Mouse (Mus musculus) cerebellum, postnatal 10 days (tissue): ENCODE results near the gene Gm19426.

Experiments
- DNase-seq, 2 experiments: peaks; one replicate each; pipeline ENCODE4 v3.0.0; 2021; ENCODE audit warnings: mixed read lengths in 2 of 2

The Gm19426 gene

DNA sequence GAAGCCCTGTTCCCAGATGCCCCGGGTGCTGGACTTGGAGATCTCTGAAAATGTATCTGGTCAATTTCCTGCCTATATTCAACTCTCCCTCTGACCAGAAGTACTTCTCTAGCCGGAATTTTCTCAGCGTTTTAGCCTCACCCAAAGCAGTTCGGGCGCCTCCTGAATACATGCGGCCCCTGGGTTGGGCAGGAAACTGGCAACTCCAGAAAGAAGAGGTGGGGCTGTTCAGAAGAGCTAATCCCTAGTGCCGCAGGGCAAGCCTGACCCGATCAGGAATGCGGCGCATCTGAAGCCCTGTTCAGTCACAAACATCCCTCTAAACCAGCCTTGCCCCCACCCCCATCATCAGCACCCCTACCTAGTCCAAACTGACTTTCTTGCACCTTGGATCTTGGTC is 671 bp upstream of the Gm19426 start:
- peak in 1 of 2 experiments; percentile 56 for DNase-seq

DNA sequence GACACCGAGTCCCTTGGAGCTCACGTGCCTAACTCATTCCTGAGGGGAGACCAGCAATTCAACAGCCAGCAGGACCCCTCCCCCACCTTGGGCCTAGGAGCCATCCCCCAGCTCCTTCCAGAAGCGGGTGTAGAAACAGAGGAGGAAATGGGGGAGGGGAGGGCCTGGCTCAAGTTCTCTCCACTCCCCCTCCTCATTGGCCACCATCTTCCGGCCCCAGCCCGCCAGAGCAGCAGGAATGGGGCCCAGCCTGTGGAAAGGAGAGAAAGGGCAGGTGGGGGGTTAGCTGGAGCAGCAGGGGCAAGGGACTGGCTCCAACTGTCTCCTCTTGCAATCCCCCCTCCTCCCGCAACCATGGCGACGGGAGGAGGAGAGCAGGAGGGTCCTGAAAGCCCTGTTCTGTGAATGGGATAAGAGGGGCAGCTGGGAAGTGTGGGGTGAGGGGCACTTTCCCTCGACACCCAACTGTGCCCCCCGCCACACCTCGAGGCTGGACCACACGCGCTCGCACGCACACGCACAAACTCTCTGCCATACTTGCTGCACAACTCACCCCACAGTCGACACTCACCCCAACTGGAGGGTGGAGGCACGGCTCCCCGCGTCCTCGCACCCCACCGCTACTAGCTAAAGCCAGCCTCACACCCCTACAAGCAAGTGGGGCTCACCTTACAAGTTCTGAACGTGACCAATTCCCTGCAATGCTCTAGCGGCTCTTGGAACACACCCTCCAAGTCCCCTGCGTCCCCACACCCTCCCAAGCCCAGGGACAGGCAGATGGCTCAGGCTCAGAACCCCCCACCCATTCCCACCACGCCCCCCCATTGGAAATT is 788 bp downstream of the Gm19426 start:
- peak; percentile 86 to 92 for DNase-seq

DNA sequence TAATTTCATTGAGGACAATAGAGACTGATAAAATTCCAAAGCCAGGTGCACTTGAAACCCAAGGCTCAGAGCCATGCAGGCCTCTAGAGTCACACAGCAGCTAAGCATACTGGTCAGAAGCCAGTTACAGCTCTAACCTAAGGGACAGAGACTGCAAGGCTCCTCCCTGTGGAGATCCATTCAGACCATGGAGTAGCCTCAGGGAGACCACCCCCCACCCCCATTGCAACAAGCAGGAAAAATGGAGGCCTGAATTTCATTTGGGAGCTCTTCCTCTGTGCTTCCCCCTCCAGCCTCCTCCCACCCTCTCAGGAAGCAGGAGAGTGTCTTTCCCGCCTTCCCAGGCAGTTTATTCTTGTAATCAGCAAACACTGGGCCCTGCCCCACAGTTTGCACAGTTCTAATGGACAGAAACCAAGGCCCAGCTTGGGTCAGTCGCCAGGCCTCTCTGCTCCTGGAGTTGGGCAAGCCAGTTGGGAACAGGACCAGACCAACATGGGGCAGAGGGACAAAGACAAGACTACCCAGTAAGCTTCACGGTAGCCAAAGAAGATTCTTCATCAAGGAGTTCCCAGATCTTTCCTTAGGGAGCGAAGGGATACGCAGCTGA is 1.5 kb downstream of the Gm19426 start:
- DNase-seq, result peak in 1 of 2 experiments; percentile 70

DNA sequence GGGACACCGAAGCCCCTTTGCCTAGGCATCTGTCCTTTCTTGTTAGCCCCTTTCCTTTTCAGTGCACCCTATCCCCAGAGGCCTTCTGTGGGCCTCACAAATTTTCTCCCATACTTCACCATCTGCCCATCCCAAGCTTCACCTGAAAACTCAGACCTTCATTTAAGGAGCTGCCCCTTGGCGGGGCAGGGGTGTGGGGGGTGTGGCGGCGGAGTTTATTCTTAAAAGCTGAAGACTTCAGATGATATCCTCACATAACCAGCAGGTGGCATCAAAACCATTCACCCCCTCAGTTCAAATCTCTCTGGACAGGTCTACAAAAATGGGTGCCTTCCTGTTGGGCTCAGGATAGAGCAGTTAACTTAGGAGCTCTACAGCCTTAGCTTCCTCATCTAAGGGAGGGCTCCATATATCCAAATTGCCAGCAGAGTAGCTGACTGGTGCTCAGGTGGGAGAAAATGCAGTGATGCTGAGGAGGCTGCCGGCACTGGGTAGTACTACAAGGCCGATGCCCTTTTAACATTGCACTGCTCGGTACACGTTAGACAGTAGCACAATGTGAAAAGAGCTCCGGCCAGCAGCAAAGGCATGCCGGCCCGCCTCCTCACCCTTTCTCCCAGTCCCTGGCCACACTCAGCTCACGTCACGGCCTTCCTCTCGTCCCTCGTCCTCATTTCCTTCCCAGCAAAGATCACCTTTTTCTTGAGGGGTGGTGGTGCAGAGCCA is 2.7 kb downstream of the Gm19426 start:
- peak in 1 of 2 experiments; percentile 54 for DNase-seq

DNA sequence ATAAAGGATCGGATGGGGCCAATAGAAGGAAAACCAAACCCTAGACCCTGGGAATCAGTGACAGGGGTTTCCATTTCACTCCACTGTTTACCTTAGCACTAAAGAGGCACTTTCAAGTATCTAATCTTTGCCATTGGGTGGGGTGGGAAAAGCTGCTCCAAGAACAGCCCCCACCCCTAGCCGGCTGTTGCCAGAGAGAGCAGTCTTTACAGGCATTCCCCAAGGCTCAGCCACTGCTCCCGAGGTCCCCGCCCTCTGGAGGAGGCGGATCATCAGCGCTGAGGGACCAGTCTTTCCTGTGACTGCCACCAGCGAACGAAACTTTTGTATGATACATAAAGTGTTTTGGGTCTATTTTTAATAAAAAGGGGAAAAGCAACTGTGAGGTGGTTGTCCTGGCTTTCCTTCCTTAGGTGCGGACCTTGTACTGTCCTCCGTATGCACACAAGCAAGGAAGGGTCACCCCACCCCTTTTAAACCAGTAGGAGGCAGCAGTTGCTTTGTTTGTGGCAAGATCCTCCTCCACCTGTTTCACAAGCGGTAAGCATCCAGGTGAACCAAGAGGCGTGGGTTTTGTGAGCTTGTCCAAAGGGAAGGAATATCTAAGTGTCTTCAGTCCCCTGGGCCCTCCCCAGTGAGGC is 5.1 kb downstream of the Gm19426 start:
- peak; percentile 63 to 74 for DNase-seq

DNA sequence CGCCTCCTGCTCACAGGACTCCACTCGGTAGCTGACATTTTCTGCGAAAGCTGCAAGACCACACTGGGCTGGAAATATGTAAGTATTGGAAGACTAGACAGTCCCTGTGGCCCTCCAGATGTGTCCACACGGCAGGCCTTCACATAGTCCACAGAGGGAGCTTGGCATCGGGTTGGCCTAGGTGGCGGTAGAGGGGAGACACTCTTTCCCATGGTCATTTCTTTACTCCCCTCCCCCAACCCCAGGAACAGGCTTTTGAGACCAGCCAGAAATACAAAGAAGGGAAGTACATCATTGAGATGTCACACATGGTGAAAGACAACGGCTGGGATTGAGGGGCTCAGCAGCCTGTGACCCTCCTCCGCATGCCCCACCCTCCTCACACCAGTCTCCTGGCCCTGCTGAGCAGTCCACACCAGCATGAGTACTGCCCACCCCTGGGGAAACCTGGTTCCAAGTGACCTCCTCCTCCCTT is 6.0 kb downstream of the Gm19426 start:
- DNase-seq, result peak; percentile 62 to 67

DNA sequence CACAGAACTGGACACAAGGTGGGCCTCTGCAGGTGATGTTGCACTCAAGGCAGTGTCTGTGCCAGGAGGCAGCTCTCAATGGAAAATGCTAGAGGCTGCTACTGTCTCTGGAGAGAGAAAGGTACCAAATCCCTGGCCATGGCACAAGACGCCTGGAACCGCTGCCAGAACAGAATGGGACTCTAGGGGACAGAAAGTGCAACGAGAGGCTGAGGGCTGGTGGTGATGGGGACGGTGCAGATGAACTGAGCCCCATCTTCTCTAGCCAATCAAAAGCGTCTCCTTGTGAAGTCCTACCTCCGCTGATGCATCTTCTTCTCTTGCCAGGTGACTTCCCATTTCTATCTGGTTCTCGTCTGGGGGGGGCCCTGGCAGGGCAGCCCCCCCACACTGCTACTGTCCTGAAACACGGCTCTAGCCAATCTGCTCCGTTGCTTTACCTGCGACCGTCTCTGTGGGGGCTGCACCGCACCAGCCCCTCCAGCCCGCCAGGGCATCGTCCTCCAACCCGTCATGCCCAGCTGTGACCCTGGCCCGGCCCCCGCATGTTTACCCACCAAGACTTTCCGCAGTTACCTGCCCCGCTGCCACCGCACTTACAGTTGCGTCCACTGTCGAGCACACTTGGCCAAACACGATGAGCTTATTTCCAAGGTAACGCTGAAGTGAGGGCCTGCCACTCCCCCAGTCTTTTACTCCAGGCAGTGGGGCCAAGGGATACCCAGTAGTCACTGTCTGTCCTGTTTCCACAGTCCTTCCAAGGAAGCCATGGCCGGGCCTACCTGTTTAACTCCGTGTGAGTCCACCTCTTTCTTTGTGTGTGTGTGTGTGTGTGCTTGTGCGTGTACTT is 6.9 kb downstream of the Gm19426 start:
- DNase-seq, result peak; percentile 57 to 61

DNA sequence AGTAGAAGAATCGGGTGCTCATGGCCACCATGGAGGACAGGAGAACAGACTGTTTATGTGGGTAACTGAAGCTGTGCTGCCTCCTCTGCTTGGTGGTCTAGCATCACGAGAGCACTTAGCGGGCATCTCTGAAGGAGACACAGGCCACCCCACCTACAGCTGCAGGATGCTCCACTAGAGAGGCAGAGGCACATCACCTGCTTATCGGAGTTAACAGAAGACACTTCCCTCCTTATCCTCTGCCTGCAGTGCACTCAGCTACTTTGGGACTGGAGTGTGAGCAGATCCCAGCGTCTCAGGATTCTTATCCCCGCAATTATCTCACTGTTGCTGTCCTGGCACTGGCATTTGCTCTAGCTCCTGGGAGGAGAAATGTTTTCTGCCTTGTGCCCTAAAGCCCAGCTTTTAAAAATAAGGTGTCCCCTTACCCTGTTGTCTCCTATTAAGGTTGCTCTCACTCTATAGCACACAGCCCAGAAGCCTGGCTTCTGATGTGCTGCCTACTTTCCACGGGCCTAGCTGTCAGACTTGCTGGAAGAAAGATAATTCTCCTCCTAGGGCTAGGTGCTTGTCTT is 8.0 kb downstream of the Gm19426 start:
- peak in 1 of 2 experiments; percentile 12 for DNase-seq

DNA sequence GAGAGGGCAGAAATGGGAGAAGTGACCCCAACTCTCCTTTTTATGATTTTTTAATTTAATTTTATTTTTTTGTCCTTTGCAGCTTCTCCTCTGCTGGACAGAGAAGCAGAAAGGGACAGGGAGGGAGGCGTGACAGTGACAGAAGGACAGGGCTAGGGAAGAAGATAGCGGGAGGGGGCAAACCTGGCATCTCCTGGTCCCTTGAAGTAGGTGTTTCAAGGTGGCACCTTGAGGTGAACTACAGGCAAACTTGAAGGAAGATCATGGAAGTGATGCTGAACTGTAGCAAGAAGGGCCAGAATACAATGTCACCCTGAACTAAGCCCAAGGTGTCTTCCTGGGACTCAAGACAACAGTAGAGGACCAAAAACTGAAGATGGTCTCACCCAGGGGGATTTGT is 8.5 kb downstream of the Gm19426 start:
- peak; percentile 54 to 59 for DNase-seq

DNA sequence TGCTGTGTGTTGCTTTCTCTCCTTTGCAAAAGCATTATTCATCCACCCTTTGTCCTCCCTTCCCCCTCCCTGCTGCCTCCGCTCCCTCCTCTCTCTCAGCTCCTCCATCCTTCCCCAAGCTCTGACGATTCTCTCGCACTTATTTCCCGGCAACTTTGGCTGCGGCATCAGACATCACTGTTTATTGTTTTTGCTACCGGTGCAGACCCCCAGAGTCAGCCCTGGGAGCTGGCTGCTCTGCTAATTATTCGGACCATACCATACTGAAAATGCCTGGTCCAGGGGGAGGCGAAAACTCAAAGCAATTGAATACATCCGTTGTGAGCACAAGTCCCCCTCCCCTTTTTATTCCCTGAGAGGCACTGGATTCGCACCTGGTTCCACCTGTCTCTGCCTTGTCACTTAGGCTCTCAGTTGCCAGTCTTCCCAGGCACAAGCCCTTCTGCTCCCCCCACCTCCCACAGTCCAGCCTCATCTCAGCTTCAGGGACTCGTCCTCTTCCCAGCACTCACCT is 9.0 kb downstream of the Gm19426 start:
- DNase-seq, result peak; percentile 69 to 75

DNA sequence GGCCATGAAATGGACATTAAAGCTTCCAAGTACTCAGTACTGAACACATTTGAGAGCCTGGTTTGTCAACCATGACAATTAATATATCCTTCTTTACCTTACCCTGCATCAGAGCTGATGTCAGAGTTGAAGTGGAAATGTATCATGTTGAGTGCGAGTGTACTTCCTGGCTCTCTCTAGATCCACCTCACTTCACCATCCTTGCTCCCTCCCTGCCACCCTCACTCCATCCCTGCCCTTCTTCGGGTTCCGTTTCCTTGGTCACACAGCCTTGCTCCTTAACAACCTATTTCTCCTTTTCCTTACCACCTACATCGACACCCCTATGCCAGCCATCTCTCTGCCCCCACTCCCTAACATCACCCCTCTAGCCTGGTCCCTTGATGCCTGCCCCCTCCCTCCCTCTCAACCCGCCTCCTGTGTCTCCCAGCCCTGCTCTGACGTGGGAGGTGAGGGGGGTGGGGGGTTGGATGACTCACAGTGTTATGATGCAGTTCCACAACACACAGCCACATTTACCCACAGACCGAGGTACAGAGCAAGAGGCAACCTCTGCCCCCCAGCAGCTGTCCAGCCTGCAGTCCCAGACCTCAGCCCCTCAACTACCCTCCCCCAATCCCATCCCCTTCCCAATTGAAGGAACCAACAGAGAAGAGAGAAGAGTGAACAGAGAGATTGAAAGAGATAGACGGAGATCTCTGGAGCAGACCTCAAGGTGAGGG is 9.7 kb downstream of the Gm19426 start, which contains the start of gene Ypel4:
Gene Ypel4, plus strand, starts transcription at position 480 of the 722 bp plus-strand sequence.
- DNase-seq, result peak; percentile 90 to 91

DNA sequence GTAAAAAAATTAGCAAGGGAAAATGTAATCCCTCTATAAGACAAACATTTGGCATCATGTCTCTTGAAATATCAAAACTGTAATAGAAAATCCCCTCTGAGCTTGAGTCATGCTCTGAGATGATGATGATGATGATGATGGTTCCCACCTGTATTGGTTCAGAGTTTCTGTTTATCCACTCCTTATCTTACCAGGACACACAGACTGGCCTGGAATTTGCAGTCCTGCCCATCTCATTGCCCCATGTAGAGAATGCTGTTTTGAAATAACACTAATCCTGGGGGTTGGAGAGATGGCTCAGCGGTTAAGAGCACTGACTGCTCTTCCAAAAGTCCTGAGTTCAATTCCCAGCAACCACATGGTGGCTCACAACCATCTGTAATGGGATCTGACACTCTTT is 11.1 kb downstream of the Gm19426 start:
- DNase-seq, result no peak

DNA sequence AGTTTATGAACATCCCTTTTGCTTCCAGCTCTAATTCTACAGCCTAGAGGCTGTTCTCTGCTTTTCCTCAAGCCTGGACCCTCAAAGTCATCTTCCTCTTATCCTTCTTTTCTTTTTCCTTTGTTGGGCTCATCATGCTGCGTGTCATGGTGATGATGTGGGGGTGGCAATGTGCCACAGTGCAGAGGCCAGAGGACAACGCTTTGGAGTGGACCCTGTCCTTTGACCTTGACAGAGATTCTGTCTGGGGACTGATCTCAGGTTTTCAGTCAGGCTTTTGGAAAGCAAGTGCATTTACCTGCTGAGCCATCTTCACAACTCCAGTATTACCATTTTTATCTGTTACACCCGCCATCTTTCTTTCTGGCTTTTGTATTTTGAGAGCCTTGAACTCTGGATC is 12.2 kb downstream of the Gm19426 start:
- DNase-seq, result no peak

DNA sequence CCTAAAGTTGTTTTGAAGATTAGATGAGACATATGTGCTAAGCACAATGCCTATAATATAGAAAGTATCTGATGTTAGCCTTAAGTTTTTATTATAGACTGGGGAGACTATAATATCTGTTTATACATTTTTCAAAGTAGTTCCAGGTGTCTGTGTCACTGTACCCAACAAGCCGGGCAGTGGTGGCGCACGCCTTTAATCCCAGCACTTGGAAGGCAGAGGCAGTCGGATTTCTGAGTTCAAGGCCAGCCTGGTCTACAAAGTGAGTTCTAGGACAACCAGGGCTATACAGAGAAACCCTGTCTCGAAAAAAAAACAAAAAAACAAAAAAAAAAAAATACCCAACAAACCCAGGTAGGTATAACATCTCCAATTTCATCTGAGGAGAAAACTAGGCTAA is 15.3 kb downstream of the Gm19426 start:
- DNase-seq, result peak in 1 of 2 experiments; percentile 7

DNA sequence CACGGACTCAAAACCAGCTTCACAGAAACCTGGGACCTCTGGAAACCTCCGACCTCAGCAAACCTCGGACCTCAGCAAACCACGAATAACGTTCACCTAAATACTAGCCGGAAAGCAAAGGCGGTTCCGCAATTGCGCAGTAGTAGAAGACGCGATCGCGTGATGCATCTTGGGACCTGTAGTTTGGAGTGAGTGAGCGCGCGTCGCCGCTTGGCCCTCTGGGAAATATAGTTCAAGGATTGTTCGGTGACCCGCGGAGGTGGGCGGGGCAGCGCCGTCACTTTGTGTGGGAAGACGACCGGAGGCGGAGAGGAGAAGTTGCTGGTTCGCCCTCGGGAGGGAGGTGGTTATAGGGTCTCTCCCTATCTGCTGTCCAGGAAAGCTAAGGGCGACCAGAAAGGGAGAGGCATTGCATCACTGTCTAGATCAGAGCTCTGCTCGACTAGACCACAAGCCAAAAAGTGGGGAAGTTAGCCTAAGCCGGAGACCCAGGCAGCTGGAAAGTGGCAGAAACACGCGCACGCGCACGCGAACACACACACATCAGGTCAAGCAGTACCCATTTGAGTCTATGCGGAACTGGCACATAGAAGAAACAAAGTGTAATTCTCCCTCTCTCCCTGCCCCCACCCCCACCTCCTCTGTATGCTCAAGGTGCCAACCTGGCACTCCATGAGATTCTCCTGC is 16.1 kb downstream of the Gm19426 start, which contains the start of gene Clp1:
Gene Clp1, minus strand, starts transcription at position 179 of the 687 bp plus-strand sequence.
- DNase-seq, result peak; percentile 96 to 98

DNA sequence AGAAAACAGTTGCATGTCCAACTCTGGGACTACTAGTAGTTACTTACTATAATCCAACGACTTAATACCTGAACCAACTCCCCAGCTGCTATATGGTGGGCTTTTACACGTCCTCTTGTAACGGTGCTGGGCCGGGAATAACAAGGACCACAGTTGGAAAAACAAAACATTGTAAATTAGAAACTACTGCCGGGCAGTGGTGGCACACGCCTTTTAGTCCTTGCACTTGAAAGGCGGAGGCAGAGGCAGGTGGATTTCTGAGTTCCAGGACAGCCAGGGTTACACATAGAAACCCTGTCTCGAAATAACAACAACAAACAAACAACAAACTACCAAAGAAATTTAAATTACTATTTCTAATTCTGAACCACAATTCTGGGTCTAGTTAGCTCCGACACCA is 16.7 kb downstream of the Gm19426 start:
- no peak for DNase-seq

DNA sequence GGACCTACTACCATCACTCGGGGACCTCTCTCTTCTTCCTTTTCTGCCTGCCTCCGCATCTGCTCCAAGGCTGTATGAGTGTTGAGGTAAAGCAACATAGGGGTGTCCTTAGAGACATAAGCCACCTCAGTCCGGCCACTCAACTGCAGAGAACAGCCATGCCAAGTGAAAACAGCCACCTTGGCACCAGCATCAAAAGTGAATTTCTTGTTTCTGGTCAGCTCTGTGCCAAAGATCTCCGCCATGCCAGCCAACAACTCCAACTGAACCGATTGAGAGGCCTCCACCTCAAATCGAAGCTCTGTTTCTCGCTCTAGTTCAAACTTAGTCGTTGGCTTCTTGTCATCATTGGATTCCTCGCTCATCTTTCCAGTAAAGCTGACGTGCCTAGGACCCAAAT is 17.7 kb downstream of the Gm19426 start:
- DNase-seq, result peak in 1 of 2 experiments; percentile 4

DNA sequence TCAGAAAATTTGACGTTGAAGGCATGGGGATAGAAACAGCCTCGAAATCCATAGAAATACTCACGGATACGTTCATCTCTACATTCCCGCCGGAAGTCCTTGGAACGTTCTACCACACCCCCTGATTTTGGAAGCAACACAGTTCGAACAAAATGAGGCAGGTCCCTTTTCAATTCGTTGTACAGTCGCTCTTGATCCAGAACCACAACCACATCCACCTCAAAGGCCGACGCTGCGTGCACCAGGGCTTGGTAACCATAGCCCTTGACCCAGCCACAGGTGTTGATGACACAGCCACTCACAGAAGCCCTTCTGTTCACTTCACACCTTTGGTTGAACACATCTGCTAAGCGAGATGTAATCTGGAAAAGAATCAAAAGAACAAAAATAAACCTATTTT is 19.6 kb downstream of the Gm19426 start:
- no peak for DNase-seq

DNA sequence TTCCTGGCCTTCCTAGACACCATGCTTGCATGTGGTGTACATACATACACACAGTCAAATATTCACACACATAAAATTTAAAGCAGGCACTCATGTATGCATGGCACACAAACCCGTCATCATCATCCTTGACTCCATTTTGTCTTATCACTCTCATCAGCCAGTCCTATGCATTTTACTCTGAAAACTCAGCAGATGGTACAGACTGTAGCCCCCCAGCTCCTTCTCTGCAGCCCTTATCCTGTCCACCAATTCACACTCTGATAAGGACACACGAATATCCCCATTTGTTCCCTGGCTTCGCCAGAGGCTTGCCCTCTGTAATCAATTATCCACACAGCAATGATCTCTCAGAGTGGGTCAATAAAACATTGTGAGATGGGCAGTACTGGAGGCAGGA is 22.3 kb downstream of the Gm19426 start:
- no peak for DNase-seq

DNA sequence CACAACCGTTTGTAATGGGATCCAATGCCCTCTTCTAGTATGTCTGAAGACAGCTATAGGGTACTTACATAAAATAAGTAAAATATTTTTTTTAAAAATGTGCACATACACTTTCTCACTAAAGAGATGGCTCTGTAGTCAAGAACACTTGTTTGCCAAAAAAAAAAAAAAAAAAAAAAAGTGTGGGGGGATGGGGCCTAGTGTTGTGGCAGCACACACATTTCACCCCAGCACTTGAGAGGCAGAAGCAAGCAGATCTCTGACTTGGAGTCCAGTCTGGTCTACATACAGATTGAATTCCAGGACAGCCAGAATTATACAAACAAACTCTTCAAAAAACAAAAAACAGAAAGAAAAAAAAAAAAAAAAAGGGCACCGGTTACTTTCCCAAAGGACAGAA is 22.7 kb downstream of the Gm19426 start:
- no peak for DNase-seq
